Mouse (Mus musculus): ENCODE results near the gene Dph2.

- TF ChIP-seq CTCF (IDR thresholded peaks at IDR 0.05; ENCODE audit: extremely low read depth, insufficient read length, insufficient replicate concordance, low read depth, low read length) = no peak
- no peak for TF ChIP-seq POLR2A (IDR thresholded peaks at IDR 0.05; ENCODE audit: low read depth, low read length)
Measured at GRCm38 (mm10) chr4:117866083-117866482, 25.7 kb downstream of the Dph2 start.

All from small intestine, adult 2 months (tissue).